Mouse (Mus musculus) adrenal gland, postnatal 25 days (tissue): Measurements from ENCODE around the gene Ptov1. TPM values are rescaled to one million over a fixed set of nuclear protein-coding genes. Genes with fewer than 3 reads are reported as not detected.
"Not testable (repeated sequence)": the region's sequence is repeated elsewhere in the genome, so short reads cannot be mapped to it uniquely, and the experiment has no call there.

Experiments used
- DNase-seq: peaks from one replicate; pipeline ENCODE4 v3.0.0; 2021; ENCODE audit warnings: mixed read lengths
- total RNA-seq: library from RNA; stranded (reverse); gene quantifications from 2 replicates; pipeline ENCODE4 v1.2.3, GENCODE M21; 2021

The Ptov1 gene
- total RNA-seq, 1 experiment from 2014 or later, result 326 TPM

- no peak for DNase-seq
Measured at GRCm38 (mm10) chr7:44888256-44889105, 18.9 kb upstream of the Ptov1 start.

DNA sequence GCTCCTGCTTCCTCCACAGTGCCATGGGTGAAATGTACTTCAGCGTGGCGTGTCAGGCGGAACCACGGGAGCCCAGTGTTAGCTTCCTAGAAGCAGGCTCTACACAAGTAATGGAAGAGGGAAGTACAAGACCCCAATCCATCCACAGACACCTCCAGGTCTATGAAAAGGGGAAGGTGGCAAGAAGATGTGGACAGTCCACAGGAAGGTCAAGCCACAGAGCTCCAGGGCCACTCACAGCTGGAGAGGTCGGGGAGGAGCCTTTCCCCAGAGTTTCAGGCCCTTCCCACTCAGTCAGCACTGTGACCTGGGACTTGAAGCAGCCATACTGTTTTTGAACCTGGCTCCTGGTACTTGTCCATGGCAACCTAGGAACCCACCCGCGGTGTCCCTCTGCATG is 17.4 kb upstream of the Ptov1 start:
- no peak for DNase-seq

GRCm38 (mm10) chr7:44884637-44885036 is 15.0 kb upstream of the Ptov1 start:
- no peak for DNase-seq

- DNase-seq, result peak; percentile 62
Measured at GRCm38 (mm10) chr7:44883036-44883435, 13.4 kb upstream of the Ptov1 start.

- DNase-seq, result no peak
Measured at GRCm38 (mm10) chr7:44877833-44878232, 8.2 kb upstream of the Ptov1 start.

DNA sequence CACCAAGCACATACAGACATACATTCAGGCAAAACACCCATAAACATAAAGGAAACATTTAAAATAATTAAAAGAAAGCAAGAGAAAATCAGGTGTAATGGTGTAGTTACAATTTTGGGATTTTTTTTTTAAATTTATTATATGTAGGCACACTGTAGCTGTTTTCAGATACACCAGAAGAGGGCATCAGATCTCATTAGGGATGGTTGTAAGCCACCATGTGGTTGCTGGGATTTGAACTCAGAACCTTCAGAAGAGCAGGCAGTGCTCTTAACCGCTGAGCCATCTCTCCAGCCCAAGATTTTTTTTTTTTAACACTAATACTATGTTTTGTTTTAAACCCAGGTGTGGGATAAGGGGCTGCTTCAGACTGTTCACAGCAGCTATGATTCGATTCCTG is 2.2 kb upstream of the Ptov1 start:
- not testable (repeated sequence) for DNase-seq

- DNase-seq, result no peak
Measured at GRCm38 (mm10) chr7:44871181-44871580, 1.6 kb upstream of the Ptov1 start.

- DNase-seq, result no peak
Measured at GRCm38 (mm10) chr7:44870614-44871013, 1.0 kb upstream of the Ptov1 start.

DNA sequence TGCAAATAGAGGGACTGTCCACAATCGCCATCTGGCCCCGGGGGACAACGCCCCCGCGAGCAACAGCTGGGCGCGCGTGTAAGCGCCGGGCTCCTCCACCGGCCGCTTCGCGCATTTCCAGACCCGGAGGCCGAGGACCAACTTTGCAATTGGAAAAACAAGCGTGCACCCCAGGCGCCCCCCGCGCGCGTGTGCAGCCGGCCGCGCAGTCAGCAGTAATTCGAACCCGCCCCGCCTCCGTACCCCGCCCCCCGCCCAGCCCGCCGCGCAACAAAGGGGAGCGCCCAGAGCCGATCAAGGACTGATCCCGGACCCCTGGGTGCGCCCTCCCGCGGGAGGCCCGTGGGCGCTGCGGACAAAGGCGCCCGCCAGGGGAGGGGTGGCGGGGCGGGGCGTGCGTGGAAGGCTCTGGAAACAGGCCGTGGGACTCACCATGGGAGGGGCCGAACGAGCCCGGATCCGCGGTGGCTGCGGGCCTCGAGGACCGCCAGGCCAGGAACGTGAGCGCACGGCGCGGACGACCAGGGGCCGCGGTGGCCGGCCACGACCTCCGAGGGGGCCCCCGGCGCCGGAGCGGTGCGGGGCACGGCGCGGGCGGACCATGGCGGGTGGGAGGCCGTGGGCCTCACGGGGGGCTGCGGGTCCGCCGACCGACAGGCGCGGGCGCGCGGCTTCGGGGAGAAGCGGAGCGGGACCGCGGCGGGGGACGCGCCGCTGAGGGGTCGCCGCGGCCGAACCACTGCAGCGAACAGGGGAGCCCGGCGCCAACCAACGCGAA is 480 bp downstream of the Ptov1 start:
- peak; percentile 77 for DNase-seq

GRCm38 (mm10) chr7:44868465-44868864 is 1.1 kb downstream of the Ptov1 start:
- no peak for DNase-seq

- no peak for DNase-seq
Measured at GRCm38 (mm10) chr7:44867802-44868201, 1.8 kb downstream of the Ptov1 start.

DNA sequence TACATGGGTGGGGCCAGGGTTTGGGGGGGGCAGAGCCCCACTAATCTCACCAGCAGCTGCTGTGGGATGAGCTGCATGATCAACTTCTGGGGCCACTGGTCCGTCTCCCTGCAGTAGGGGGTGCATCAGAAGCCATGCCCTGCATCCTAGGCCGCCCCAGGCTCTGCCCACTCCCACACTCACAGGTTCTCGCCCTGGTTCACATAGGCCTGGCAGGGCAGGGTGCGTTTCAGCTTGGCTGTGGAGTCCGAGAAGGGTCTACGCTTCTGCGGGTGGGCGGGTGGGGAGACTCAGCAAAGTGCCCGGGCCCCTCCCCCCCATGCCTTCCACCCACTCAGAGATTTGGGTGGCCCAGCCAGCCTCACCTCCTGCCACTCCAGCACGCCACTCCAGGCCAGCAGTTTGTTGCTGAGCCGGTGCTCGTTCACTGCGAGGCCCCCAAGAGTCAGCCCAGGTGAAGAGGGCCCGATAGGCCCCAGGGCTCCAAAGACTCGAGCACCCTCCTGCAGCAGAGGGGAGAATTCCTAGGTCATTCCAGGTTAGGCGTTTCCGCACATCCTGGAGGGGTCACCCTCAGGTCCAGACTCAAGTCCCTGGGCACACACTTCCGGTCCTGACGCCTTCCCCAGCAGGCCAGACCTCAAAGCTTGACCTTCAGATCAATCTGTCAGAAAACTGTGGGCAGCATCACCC is 2.4 kb downstream of the Ptov1 start:
- no peak for DNase-seq

DNA sequence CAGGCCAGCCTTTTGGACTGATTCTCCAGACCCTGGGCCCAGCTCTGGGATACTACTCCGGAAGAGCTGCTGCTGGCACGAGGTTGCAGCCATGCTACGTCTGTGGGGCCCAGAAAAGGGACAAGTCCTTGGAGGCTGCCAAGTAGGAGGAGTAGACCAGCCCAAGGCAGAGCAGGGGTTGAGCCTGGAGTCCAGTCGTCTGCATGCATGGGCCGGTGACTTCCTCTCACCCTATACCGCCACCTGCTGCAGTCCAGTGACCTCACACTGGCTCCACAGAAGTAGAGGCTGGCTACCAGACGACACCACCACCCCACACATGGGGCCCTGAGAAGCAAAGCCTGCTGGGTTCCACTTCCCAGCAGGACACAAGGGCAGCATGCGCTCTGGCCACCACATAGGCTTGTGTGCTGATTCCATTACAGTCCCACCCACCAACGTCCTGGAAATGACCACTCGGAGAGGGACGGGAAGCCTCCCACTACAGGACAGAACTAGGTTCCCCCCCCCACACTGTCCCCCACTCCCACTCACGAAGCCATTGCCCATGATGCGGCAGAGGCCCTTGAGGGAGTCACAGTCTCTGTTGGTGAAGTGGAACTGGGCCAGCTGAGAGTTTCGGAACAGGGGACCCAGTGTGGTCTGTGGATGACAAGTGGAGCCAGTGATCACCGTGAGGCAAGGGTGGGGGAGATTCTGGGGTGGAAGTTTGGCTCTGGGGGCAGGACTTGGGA is 3.1 kb downstream of the Ptov1 start:
- DNase-seq, result peak; percentile 73

DNA sequence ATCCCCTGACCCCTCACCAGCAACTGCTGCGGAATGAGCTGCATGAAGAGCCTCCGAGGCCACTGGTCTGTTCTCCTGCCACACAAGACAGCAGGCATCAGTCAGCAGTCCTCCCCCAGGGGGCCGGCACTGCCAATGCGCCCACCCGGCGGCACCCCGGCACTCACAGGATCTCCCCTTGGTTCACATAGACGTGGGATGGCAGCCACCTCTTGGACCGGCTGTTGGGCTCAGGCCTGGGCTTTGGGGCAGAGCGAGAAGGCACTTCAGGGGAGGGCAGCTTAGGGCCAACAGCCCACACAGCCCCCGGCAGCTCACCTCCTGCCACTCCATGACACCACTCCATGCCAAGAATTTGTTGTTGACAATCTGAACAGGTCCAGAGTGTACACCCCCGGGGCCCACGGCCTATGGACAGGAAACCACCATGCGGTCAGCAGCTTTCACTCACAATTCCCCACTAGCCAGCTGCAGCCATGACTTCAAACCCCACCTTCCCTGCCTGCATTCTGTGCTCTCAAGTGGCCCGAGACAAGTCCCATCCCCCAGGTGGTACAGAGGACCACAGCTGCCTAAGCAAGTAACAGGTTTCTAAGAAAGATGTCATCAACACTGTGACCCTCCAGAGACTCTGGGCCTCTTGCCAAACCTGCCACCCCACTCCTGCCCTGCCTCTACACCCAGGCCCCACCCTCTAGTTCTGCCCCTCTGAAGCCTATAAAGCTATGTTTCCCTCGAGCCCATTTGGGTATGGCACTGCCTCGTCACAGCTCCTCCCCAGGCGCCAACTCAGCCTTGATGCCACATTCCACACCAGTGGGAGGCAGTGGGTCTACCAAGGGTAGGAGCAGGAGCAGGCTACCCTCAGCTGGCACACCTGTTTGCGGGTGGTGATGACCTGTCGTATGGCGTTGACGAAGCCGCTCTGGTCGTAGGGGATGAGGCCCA is 4.7 kb downstream of the Ptov1 start:
- DNase-seq, result no peak

DNA sequence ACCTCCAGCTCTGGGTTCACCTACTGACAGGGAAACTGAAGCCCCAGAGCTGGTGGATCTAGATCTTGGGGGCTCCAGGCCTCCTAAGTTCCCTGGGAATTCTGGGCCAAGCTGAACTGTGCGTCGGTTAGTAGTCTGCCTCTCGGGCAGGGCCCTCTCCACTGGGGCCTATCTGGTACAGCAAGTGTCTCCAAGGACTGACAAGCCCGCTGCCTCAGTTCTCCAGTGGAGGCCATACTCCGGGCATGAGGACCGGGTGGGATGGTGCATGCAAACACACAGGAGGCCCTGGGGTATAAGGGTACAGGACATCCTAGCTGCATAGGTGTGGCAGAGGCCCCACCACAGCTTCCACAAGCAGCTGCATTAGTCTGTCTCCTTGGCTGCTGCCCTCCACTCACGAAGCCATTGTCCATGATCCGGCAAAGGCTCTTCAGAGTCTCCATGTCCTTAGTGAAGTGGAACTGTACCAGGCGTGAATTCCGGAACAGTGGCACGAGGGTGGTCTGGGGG is 5.5 kb downstream of the Ptov1 start:
- no peak for DNase-seq

DNA sequence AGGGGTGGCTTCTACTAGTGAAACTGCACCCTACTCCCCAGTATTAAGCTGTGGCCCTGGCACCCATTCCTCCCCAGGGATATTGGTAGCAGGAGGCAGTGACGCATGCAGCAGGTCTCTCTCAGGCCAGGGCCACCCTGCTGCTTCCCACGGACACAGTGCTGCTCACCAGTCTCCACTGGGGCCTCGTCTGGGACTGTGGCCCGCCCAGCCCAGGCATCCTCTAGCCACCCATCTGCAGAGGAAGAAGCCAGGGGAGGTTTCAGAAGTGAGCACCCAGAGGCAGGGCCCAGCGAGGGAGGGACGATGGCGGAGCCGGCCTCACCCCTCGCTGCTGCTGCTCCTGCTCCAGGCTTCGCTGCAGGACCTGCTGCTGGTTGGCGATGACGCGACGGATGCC is 6.4 kb downstream of the Ptov1 start:
- DNase-seq, result no peak

DNA sequence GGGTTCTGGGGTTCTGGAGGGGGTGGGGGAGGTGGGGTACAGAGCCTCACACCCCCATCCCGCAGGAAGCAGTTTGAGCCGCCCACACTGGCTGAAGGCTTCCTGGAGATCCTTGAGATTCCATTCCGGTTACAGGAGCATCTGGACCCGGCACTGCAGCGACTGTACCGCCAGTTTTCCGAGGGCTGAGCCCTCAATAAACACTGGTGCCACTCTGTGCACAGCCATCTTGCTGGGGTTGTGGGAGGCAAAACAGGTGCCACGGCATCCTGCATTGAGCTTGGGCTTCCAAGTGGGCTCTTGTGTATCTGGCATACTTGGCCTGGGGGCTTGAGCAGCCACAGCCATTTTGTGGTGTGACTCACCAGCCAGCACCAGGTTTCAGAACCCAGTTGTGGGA is 7.2 kb downstream of the Ptov1 start:
- peak; percentile 28 for DNase-seq

DNA sequence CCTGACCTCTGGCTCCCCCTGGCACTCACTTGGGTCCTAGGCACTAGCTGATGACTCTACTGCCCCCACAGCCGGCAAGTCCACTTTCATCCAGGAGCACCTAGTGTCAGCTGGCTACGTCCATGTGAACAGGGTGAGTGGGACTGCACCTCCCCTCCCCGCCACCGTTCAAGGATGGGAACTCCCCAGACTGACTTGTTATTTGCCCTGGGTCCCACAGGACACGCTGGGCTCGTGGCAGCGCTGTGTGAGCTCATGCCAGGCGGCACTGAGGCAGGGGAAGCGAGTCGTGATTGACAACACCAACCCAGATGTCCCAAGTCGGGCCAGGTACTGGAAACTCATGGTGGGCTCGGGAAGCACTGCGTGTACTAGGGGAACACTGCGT is 8.2 kb downstream of the Ptov1 start:
- no peak for DNase-seq

- DNase-seq, result peak; percentile 79
Measured at GRCm38 (mm10) chr7:44860576-44861428, 8.8 kb downstream of the Ptov1 start.

GRCm38 (mm10) chr7:44859896-44860295 is 9.7 kb downstream of the Ptov1 start:
- DNase-seq, result no peak
